Mouse (Mus musculus) lung, postnatal 10 days (tissue): ENCODE measurements around the gene Bcl2l2.
A peak's percentile ranks its signal among the peaks of the same experiment; 100 is the strongest.

Source experiments
- DNase-seq: peaks from one replicate; pipeline ENCODE4 v3.0.0; 2021

The Bcl2l2 gene

GRCm38 (mm10) chr14:54883154-54884021 lies at the start of gene Bcl2l2, which contains the start of gene Gm20521:
Gene Bcl2l2, plus strand, starts transcription at chr14:54883377.
Gene Gm20521, plus strand, starts transcription at chr14:54883441.
- DNase-seq, result peak; percentile 95

DNA sequence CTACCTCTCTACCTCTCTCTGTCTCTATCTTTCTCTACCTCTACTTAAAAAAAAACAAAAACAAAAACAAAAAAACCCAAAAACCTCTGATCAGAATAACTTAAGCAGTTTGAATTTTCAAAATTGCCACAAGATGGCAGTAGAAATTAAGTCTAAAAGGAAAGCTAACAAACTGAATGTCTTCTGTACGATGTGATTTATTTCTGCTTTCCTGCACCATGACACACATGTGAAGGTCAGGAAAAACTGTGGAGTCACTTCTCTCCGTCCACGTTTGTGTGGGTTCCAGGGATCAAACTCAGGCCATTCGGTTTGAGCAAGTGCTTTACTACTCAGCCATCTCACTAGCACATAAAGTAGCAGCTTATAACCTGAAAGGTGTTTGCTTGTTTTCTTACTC lies 39.7 kb upstream of the Bcl2l2 start:
- no peak for DNase-seq

DNA sequence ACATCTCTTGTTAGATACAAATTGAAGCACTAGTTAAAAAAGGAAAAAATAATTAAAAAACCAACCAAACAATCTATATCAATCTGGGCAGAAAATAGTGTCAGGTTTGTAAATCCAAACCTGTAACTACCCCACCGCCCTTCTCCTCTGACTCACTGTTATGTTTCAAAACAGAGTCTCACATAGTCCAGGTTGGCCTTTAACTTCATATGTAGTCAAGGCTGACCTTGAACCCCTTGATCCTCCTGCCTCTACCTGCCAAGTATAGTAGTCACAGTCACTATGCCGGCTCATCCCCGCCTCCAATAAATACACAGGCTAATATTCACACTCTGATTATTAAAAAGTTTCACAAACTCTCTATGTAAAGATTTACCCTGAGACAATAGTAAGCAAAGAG lies 27.5 kb upstream of the Bcl2l2 start:
- no peak for DNase-seq

GRCm38 (mm10) chr14:54856703-54857102 lies 26.5 kb upstream of the Bcl2l2 start:
- DNase-seq, result no peak

DNA sequence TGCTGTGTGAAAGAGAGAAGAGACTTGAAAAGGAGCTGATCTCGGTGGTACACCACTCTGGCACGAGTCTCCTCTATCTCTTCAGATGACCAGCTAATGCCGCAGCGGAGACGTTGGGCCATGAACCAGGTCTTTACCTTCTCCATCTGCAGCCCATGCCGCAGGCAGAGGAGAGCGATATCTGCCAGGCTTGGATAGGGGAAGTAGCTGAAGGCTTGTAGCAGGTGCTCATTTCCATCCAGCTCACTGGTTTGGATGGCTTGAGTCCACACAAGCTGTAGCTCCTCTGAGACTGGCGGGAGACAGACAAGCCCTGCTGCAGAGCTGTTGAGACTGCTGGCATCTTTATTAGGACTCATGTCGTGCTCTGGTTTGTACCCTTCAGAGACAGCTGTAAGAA lies 25.3 kb upstream of the Bcl2l2 start:
- no peak for DNase-seq

DNA sequence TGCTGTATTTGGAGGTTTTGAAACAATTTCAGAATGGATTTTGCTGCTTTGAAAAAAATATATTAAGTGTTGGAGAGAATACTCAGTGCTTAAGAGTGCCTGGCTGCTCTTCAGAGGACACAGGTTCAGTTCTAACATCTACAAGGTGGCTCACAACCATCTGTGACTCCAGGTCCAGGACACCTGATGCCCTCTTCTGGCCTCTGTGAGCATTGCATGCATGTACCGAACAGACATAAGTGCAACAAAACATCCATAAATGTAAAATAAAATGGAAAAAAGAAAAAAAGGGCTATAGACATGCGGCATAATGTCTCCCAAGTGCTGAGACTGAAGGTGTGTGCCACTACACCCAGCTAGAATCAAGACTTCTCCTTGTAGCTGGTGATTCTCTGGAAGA lies 22.7 kb upstream of the Bcl2l2 start:
- DNase-seq, result peak; percentile 66

DNA sequence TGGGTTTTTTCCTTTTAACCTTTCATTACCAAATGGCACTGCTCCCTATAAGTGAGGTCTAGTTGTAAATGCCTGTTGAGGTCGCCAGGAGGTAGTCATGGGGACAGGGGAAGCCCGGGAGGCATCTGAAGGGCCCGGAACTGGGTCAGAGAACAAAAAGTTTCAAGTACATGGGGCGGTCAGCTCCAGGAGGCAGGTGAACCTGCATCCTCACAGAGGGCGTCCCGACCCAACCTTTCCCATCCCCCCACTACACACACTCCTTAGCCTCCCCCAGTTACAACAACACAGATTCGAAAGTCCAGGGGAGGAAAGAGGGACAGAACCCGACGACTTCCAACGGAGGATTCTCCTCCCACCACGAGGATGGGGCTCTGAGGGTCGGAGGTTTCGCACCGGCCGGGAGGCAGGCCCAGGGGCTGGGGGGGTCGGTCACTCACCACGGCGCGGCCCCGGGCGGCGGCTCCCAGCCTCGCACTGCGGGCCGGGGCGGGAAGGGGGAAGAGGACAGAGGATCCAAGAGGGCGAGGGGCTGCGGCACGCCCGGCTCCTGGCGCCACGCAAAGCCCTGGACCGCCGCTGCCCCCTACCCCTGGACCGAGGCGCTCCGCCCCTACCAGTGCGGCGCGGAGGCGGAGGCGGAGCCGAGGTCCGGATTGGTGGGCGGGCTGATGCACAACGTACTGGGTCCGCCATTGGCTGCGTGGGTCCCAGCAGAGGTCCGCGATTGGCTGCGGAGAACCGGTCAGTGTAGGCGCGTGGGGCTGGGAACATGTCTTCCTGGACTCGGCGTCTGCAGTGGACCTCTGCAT lies 19.5 kb upstream of the Bcl2l2 start:
- peak; percentile 96 for DNase-seq

DNA sequence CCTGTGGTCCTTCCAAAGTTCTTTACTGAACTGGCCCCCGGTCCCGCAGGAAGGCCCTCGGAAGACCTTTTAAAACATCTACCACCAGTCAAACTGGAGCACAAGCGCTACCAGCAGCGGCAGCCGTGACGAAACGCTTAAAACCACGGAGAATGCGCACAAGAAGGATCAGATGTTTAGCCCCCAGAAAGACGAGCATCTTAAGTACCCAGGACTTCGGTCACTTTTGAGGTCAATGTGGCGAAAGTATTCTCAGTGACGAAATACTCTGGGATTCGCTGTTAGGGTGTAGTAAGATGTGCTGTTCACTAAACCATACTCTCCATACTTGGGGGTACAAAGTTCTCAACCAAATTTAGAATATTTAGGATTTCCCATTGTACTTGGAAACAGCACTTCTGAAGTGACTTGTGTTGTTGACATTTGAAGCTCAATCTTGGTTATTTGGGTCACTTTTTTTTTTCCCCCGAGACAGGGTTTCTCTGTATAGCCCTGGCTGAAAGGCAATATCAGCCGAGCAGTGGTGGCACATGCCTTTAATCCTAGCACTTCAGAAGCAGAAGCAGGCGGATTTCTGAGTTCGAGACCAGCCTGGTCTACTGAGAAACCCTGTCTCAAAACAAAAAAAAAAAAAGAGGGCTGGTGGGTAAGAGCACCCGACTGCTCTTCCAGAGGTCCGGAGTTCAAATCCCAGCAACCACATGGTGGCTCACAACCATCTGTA lies 18.7 kb upstream of the Bcl2l2 start:
- DNase-seq, result no peak

DNA sequence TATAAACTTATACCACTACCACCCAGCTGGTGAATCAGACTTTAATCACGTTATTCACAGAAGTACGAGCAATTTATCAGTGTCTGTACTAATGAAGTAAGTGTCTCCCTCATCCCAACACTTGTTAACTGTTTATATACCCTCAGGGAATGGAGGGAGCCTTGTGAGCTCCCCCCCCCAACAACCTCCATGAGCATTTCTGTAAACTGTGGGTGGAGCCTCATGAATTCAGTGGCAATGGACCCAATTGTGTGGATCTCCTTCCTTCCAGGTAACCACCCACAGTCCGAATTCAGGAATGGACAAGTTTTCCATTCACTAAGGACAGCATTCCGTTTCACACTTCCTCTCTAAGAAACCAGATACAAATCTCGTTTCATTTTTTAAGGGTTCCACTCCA lies 17.6 kb upstream of the Bcl2l2 start:
- DNase-seq, result no peak

GRCm38 (mm10) chr14:54866268-54866667 lies 16.9 kb upstream of the Bcl2l2 start:
- no peak for DNase-seq

DNA sequence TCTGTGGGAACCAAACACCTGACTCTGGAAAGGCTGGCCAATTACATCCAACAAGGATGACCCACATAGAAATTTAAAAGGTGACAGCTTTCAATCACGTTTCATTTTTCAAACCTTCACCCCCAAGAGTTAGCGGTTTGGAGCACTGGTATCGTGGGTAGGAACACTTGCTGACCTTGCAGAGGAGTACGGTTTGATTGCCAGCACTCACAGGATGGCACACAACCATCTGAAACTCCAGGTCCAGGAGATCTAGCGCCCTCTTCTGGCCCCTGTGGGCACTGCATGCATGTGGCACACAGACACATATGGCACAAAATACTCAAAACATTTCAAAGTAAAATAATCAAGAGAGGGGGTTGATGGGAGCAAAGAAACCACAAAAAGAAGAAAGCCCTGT lies 16.2 kb upstream of the Bcl2l2 start:
- no peak for DNase-seq

- no peak for DNase-seq
These were observed 15.2 kb upstream of the Bcl2l2 start for GRCm38 (mm10) chr14:54868026-54868425.

GRCm38 (mm10) chr14:54870861-54871260 lies 12.3 kb upstream of the Bcl2l2 start, which contains the start of gene Homez:
Gene Homez, minus strand, starts transcription at chr14:54870961.
- no peak for DNase-seq

- no peak for DNase-seq
These were observed 9.0 kb upstream of the Bcl2l2 start for GRCm38 (mm10) chr14:54874165-54874564.

DNA sequence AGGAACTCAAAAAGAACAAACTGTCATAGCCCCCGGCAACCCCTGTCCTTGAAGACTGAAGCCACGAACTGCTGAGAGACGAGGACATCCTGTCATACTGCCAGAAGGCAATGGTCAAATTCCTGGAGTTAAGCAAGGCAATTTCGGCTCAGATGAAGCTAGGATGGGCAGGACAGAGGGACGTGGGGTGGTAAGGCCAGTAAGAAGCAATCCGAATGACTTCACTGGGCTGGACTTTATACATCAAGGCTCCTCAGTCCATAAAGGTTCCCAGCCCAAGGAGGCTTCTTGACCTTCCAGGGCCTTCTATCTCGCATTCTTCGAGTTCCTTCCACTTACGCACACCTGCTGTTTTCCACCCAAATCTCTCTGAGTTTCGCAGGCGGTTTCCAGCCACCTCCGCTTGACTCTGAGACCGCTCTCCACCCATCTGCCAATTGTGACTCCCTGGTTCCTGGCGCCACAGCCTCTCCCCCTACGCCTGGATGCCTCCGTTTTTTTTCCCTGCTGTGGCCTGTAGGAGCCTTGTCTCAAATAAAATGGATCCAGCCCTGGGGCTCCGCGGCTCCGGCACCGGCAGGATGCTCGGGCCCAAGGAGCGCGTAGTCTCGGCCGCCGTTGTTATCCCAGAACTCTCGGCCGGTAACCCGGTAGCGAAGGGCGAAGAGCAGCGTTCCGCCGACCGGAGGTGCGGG lies 7.2 kb upstream of the Bcl2l2 start:
- peak; percentile 50 for DNase-seq

- DNase-seq, result peak; percentile 92
These were observed 6.6 kb upstream of the Bcl2l2 start for GRCm38 (mm10) chr14:54876539-54877047.

DNA sequence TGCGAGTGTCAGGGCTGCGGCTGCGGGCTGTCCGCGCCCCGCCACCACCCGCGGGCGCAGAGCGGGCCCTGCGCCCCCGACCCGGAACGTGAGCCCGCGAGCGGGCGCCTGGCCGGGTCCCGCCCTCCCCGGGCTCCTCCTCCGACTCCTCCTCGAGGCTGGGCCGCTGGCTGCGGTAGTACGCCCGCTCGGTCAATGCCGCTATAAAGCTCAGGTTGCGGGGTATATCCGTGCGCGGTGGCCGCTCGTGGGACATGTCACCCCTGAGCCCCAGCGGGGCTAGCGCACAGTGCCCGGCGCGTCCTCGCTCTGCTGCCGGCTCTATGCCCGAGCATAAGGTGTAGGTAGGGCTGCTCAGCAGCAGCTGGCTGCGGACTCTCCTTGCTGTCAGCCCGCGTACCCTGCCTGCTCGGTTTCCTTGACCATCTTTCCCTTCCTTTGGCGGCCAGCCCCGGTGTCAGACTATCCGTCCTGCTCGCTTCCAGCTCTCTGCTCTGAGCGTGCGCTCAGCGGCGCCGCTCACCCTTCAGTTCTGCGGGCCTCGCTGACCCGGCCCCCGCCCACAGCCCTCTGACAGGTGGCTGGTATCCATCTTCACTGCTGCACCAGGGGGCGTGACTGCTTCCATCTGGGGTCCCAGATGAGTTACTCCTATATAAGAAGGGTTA lies 6.0 kb upstream of the Bcl2l2 start, which contains the start of gene Ppp1r3e:
TSS of gene Ppp1r3e (minus strand) at position 503 of the 668 bp plus-strand sequence.
- peak; percentile 75 for DNase-seq

DNA sequence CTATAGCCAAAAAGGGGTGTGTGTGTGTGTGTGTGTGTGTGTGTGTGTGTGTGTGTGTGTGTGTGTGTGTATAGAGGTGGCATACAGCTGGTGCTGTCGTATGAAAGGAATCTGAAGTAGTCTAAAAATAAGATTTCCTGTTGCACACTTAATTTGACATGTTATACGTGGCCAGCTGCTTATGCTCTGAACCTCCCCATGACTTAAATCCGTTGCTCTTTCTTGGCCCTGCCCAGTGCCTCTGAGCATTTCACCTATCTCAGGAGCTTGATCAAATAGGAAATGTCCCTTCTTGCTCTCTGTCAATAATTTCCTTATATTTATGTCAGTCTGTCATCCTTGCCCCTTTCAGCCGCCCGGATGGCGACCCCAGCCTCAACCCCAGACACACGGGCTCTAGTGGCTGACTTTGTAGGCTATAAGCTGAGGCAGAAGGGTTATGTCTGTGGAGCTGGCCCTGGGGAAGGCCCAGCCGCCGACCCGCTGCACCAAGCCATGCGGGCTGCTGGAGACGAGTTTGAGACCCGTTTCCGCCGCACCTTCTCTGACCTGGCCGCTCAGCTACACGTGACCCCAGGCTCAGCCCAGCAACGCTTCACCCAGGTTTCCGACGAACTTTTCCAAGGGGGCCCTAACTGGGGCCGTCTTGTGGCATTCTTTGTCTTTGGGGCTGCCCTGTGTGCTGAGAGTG lies 990 bp downstream of the Bcl2l2 start:
- DNase-seq, result no peak

GRCm38 (mm10) chr14:54885309-54885708 lies 2.1 kb downstream of the Bcl2l2 start:
- DNase-seq, result no peak

DNA sequence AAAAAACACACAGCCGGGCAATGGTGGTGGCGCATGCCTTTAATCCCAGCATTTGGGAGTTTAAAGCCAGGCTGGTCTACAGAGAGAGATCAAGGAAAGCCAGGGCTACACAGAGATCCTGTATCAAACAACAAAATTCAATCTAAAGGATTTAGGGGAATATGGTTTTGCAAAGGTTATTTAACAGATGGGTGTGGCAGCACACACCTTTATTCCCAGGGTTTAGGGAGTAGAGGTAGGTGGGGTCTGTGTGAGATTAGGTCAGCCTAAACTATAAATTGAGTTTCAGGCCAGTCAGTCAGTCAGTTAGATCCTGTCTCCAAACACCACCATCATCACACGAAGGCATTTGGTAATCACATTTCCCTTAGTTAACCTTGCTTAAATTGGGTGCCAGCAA lies 9.0 kb downstream of the Bcl2l2 start, which contains the start of gene Pabpn1:
TSS of gene Pabpn1 (plus strand) at position 301 of the 400 bp plus-strand sequence.
- DNase-seq, result no peak

DNA sequence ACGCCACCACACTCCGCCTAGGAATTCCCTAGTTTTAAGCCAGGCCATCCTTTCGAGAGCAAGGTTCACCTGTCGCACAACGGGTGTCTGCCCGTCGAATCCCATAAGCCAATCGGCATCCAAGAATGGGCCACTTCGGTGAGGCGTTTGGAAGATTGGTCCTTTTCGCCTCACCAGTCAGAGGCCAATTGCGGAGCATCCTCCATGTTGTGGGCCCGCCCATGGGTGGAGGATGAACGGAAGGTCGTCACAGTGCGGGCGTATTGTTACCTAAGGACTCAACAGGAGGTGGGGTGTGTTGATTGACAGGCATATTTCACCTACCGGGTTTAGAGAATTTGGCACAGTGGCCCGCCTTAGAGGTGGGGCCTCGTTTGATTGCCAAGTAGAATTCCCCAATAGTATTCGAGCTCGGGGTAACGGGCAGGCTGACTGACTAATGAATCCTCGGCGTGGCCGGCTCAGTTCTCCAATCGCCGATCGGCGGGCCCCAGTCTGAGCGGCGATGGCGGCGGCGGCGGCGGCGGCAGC lies 10.5 kb downstream of the Bcl2l2 start:
- peak; percentile 99 for DNase-seq
